Mouse (Mus musculus): ENCODE data around the gene Faim2. TPM values are rescaled to one million over a fixed set of nuclear protein-coding genes. Genes with fewer than 3 reads are reported as not detected.

The Faim2 gene
- not detected for polyA plus RNA-seq (2014; fragmentation: Illumina TruSeq; extraction: RNeasy Lipid Tissue Mini Kit (QIAGEN cat#74804))

GRCm38 (mm10) chr15:99527629-99528353 lies at the start of gene Faim2:
Gene Faim2 (minus strand): TSS chr15:99528165.

GRCm38 (mm10) chr15:99474576-99474926 lies 53.4 kb downstream of the Faim2 start, which contains the start of gene Bcdin3d:
Gene Bcdin3d (minus strand): TSS chr15:99474730.

GRCm38 (mm10) chr15:99457606-99458401 lies 70.2 kb downstream of the Faim2 start, which contains the start of gene Nckap5l:
Gene Nckap5l (minus strand): TSS chr15:99457748.

Other genes with a start within 250 kb of the Faim2 start
- 4.0 TPM for gene Prpf40b, start 233.1 kb downstream of the Faim2 start, polyA plus RNA-seq (2014; fragmentation: Illumina TruSeq; extraction: RNeasy Lipid Tissue Mini Kit (QIAGEN cat#74804))
- gene Fam186b, start 232.3 kb downstream of the Faim2 start, polyA plus RNA-seq (2014; fragmentation: Illumina TruSeq; extraction: RNeasy Lipid Tissue Mini Kit (QIAGEN cat#74804)), result 0.29 TPM
- gene Fmnl3, start 157.7 kb downstream of the Faim2 start, polyA plus RNA-seq (2014; fragmentation: Illumina TruSeq; extraction: RNeasy Lipid Tissue Mini Kit (QIAGEN cat#74804)), result 4.4 TPM
- gene Tmbim6, start 135.3 kb downstream of the Faim2 start, polyA plus RNA-seq (2014; fragmentation: Illumina TruSeq; extraction: RNeasy Lipid Tissue Mini Kit (QIAGEN cat#74804)), result 170 TPM
- not detected for gene Nckap5l, start 70.4 kb downstream of the Faim2 start, polyA plus RNA-seq (2014; fragmentation: Illumina TruSeq; extraction: RNeasy Lipid Tissue Mini Kit (QIAGEN cat#74804))
- 1.1 TPM for gene Bcdin3d, start 53.4 kb downstream of the Faim2 start, polyA plus RNA-seq (2014; fragmentation: Illumina TruSeq; extraction: RNeasy Lipid Tissue Mini Kit (QIAGEN cat#74804))
- gene Aqp2, start 50.9 kb upstream of the Faim2 start, polyA plus RNA-seq (2014; fragmentation: Illumina TruSeq; extraction: RNeasy Lipid Tissue Mini Kit (QIAGEN cat#74804)), result not detected
- gene Aqp5, start 62.6 kb upstream of the Faim2 start, polyA plus RNA-seq (2014; fragmentation: Illumina TruSeq; extraction: RNeasy Lipid Tissue Mini Kit (QIAGEN cat#74804)), result not detected
- not detected for gene Aqp6, start 73.2 kb upstream of the Faim2 start, polyA plus RNA-seq (2014; fragmentation: Illumina TruSeq; extraction: RNeasy Lipid Tissue Mini Kit (QIAGEN cat#74804))
- gene Racgap1, start 123.5 kb upstream of the Faim2 start, polyA plus RNA-seq (2014; fragmentation: Illumina TruSeq; extraction: RNeasy Lipid Tissue Mini Kit (QIAGEN cat#74804)), result 38.7 TPM
- not detected for gene Asic1, start 142.2 kb upstream of the Faim2 start, polyA plus RNA-seq (2014; fragmentation: Illumina TruSeq; extraction: RNeasy Lipid Tissue Mini Kit (QIAGEN cat#74804))
- 15.0 TPM for gene Smarcd1, start 174.0 kb upstream of the Faim2 start, polyA plus RNA-seq (2014; fragmentation: Illumina TruSeq; extraction: RNeasy Lipid Tissue Mini Kit (QIAGEN cat#74804))
- gene Gm17349, start 177.3 kb upstream of the Faim2 start, polyA plus RNA-seq (2014; fragmentation: Illumina TruSeq; extraction: RNeasy Lipid Tissue Mini Kit (QIAGEN cat#74804)), result not detected
- gene Gpd1, start 189.3 kb upstream of the Faim2 start, polyA plus RNA-seq (2014; fragmentation: Illumina TruSeq; extraction: RNeasy Lipid Tissue Mini Kit (QIAGEN cat#74804)), result 0.40 TPM
- gene Cox14, start 197.5 kb upstream of the Faim2 start, polyA plus RNA-seq (2014; fragmentation: Illumina TruSeq; extraction: RNeasy Lipid Tissue Mini Kit (QIAGEN cat#74804)), result 17.2 TPM
- gene Cers5, start 244.7 kb upstream of the Faim2 start, polyA plus RNA-seq (2014; fragmentation: Illumina TruSeq; extraction: RNeasy Lipid Tissue Mini Kit (QIAGEN cat#74804)), result 110 TPM